In the genomic region with DNA sequence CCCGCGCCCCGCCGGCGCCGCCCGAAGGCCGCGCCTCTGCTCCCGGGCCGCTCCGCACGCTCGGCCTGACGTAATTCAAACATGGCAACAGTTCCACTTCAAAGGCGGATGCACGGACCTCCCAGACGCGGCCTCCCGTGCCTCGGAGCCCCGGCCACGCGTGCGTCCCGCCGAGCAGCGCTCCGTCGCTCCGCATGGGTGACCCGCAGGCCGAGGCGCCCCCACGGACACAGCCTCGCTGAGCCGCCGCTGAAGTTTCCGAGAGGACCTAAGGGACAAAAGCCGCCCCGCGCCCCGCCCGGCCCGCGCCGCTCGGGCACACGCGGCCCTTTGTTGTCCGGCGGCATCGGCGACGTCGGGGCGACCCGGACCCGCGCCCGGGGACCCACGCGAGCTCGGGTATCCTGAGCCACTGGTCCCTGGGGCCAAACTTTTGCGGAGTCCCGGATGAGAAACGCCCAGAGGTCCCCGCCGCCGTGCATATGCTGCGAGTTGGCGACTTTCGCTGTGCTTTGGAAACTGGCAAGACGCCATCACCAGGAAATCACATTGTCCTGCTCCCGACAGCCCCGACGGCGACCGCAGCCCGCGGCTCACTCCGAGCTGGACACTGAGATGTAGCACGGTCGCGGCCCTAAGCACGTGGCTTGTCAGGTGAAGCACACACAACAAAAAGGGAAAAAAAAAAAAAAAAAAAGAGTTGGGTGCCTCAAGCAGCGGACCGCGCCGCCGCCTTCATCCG, we compare ENCODE assay signal across 8 mouse cellular contexts. TPM values are rescaled to one million over a fixed set of nuclear protein-coding genes. Genes with fewer than 3 reads are reported as not detected.
DNase-seq lines count a peak whose midpoint lies in the region; ATAC-seq lines count a peak whose summit lies in the region.

No protein-coding gene starts in this region.

- no peaks in the 10 kb centered on the region for H3K27me3 ChIP-seq in embryonic facial prominence, embryonic 12.5 days
- H3K27me3 ChIP-seq in liver, embryonic 12.5 days (replicated peaks): no peaks in the 10 kb centered on the region
- no peaks in the 10 kb centered on the region for H3K27me3 ChIP-seq in stomach, embryonic 14.5 days (ENCODE audit: control insufficient read depth, insufficient read depth, low read length)

- WGBS in embryonic facial prominence, embryonic 12.5 days: under 1% methylated on average over 88 of the region's 92 CpGs
- WGBS in liver, embryonic 12.5 days (ENCODE audit: insufficient replicate concordance): under 1% methylated on average over 91 of the region's 92 CpGs
- under 1% methylated on average over 86 of the region's 92 CpGs for WGBS in stomach, embryonic 14.5 days

- peak overlapping the region; percentile 87 for H3K4me3 ChIP-seq in embryonic facial prominence, embryonic 12.5 days
- peak overlapping the region; percentile 93 for H3K4me3 ChIP-seq in liver, embryonic 12.5 days
- H3K4me3 ChIP-seq in stomach, embryonic 14.5 days (ENCODE audit: low read depth, low read length): peak overlapping the region; percentile 88

- peak overlapping the region; percentile 63 for H3K4me2 ChIP-seq in embryonic facial prominence, embryonic 12.5 days (replicated peaks)
- peak overlapping the region; percentile 92 for H3K4me2 ChIP-seq in liver, embryonic 12.5 days
- peak overlapping the region; percentile 65 for H3K4me2 ChIP-seq in stomach, embryonic 14.5 days (replicated peaks; ENCODE audit: low read depth, low read length)

- peak; percentile 76 for DNase-seq in 416B (ENCODE audit: low read depth)
- peak; percentile 83 for DNase-seq in adrenal gland, postnatal 14 days
- peak; percentile 53 to 56 for DNase-seq in heart, adult 9 months (ENCODE audit: low spot score in 2 of 2)
- peak; percentile 66 for DNase-seq in kidney, adult 9 months
- DNase-seq in naive thymus-derived CD4-positive, alpha-beta T cell, adult 2 months (ENCODE audit: low read depth): peak; percentile 80

- H3K36me3 ChIP-seq in embryonic facial prominence, embryonic 12.5 days: no peaks in the 10 kb centered on the region
- H3K36me3 ChIP-seq in liver, embryonic 12.5 days: peaks cover 12% of the 10 kb centered on the region
- peaks cover 7% of the 10 kb centered on the region for H3K36me3 ChIP-seq in stomach, embryonic 14.5 days (ENCODE audit: control insufficient read depth, insufficient read depth, low read length)

- ATAC-seq in embryonic facial prominence, embryonic 12.5 days (ENCODE audit: insufficient number of reproducible peaks, insufficient read depth, low FRiP score, low TSS enrichment): peak; percentile 31
- ATAC-seq in liver, embryonic 12.5 days: peak; percentile 75
- ATAC-seq in stomach, embryonic 14.5 days (ENCODE audit: insufficient number of reproducible peaks, insufficient read depth, low FRiP score, low read depth): peak; percentile 66

- H3K9me3 ChIP-seq in embryonic facial prominence, embryonic 12.5 days: no peaks in the 10 kb centered on the region
- H3K9me3 ChIP-seq in liver, embryonic 12.5 days (replicated peaks): no peaks in the 10 kb centered on the region
- no peaks in the 10 kb centered on the region for H3K9me3 ChIP-seq in stomach, embryonic 14.5 days (ENCODE audit: control insufficient read depth, low read depth, low read length)

- peak overlapping the region; percentile 94 for H3K27ac ChIP-seq in embryonic facial prominence, embryonic 12.5 days
- peak overlapping the region; percentile 92 for H3K27ac ChIP-seq in liver, embryonic 12.5 days
- H3K27ac ChIP-seq in stomach, embryonic 14.5 days (ENCODE audit: low read length): peak overlapping the region; percentile 96

- H3K4me1 ChIP-seq in embryonic facial prominence, embryonic 12.5 days: peaks cover 15% of the 10 kb centered on the region; the same call in 1 of the 2 replicates
- H3K4me1 ChIP-seq in liver, embryonic 12.5 days: peaks cover 40% of the 10 kb centered on the region
- H3K4me1 ChIP-seq in stomach, embryonic 14.5 days (ENCODE audit: control insufficient read depth, insufficient read depth, low read length): peaks cover 16% of the 10 kb centered on the region; the same call in 1 of the 2 replicates

- peak overlapping the region; percentile 98 for H3K9ac ChIP-seq in embryonic facial prominence, embryonic 12.5 days
- peak overlapping the region; percentile 92 for H3K9ac ChIP-seq in liver, embryonic 12.5 days
- peak overlapping the region; percentile 96 for H3K9ac ChIP-seq in stomach, embryonic 14.5 days (replicated peaks; ENCODE audit: low read depth, low read length)

RNA-seq across cellular contexts. Expression of a gene that starts 1.3 kb away (rescaled TPM):
- total RNA-seq in adrenal gland, postnatal 14 days (2021): 25.6 and 34.7 TPM in 2 replicates
- polyA plus RNA-seq in embryonic facial prominence, embryonic 12.5 days (2016; fragmentation: Nextera tagmentation; extraction: Ambion mirVana): 143 and 147 TPM in 2 replicates
- 44.0 and 45.4 TPM in 2 replicates for polyA plus RNA-seq in liver, embryonic 12.5 days (2016; fragmentation: Nextera tagmentation; extraction: Ambion mirVana)
- 118 and 129 TPM in 2 replicates for polyA plus RNA-seq in stomach, embryonic 14.5 days (2014; fragmentation: Nextera tagmentation; extraction: Ambion mirVana)

RNA-seq across cellular contexts. Expression of a gene that starts 48.9 kb away (rescaled TPM):
- 9.6 and 13.6 TPM in 2 replicates for total RNA-seq in adrenal gland, postnatal 14 days (2021)
- 21.0 and 21.2 TPM in 2 replicates for polyA plus RNA-seq in embryonic facial prominence, embryonic 12.5 days (2016; fragmentation: Nextera tagmentation; extraction: Ambion mirVana)
- polyA plus RNA-seq in liver, embryonic 12.5 days (2016; fragmentation: Nextera tagmentation; extraction: Ambion mirVana): 9.7 and 10.8 TPM in 2 replicates
- polyA plus RNA-seq in stomach, embryonic 14.5 days (2014; fragmentation: Nextera tagmentation; extraction: Ambion mirVana): 13.9 and 14.7 TPM in 2 replicates

Comparison
In these comparisons a context has a peak if more than half of its experiments do, and no peak if none do; other contexts are left out.
1. Peak in every context shown above with its lines: DNase-seq, ATAC-seq, H3K4me3 ChIP-seq and H3K27ac ChIP-seq.